Mouse (Mus musculus): ENCODE results near the gene Phlpp1. TPM values are rescaled to one million over a fixed set of nuclear protein-coding genes. Genes with fewer than 3 reads are reported as not detected.

The Phlpp1 gene
- polyA plus RNA-seq, 1 experiment from 2014 or later, result 7.7 TPM

GRCm38 (mm10) chr1:106359474-106359873 lies 187.9 kb downstream of the Phlpp1 start:
- Histone ChIP-seq H3K27me3 (replicated peaks; ENCODE audit: control insufficient read depth, insufficient read depth, low read length) (no peaks in the 10 kb centered on the region), H3K27ac (ENCODE audit: low read length) (no peak overlapping the region), H3K4me1 (replicated peaks; ENCODE audit: control insufficient read depth, insufficient read depth, low read length) (0 out of 2 replicates have a peak, but pooled peaks cover 2% of the 10 kb centered on the region), H3K9me3 (ENCODE audit: control insufficient read depth, low read length) (no peaks in the 10 kb centered on the region), H3K4me2 (ENCODE audit: low read length) (no peak overlapping the region), H3K4me3 (replicated peaks; ENCODE audit: low read length) (no peak overlapping the region), H3K36me3 (ENCODE audit: control insufficient read depth, insufficient read depth) (no peaks in the 10 kb centered on the region; the same call in none of the 2 replicates), H3K9ac (replicated peaks; ENCODE audit: low read depth, low read length) (no peak overlapping the region)
- ATAC-seq, result no peak

DNA sequence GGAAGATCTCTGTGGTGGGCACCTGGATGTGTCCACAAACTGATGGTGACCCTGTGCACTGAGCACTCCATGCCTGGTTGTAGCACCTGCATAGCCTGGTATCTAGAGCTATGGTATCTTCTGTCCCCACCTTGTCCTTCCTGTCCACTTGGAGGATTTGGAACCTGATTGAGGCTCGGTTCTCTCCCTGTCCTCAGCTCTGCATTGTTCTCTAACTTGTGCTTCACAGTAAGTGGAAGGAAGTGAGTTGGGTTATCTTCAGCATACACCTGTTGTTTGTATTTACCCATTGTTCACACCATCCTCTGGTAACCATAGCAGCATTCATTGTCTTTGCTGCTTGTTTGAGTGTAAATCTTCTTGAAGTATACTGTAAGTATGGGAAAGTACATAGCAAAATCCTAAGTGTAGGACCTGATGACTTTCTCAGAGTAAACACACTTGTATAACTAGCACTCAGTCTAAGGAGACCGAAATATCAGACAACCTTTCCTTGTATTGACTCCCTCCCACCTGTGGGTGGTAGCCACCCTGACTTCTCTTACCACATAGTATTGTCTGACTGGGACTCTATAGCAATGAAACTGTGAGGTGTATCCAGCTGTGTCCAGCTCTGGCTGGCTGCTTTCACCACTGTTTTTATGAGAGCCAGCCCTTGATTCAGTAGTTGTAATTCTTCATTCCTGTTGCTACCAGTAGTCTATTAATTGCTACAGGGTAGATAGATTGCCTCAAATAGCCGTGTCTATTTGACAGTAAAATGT lies 191.5 kb downstream of the Phlpp1 start:
- ATAC-seq, result no peak
- 95% methylated on average over 3 of the region's 3 CpGs for WGBS

DNA sequence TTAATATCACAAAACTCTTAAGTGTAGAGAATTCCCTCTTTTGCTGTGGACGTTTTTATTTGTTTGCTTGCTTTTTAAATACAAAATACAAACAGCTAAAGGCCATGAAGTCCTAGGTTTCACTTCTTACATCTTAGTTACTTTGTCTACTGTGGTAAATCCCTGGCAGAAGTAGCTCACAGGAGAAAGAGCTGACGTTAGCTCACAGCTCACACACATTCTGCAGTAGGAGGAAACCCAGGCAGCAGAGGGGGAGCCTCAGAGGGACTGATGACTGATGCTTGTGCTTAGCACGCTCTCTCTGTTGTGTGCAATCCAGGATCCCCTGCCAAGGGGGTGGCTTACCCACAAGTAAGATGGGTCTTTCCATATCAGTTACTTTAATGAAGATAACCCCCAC lies 197.8 kb downstream of the Phlpp1 start:
- 79% methylated on average over 3 of the region's 3 CpGs for WGBS
- no peaks in the 10 kb centered on the region for H3K4me1 ChIP-seq (replicated peaks; ENCODE audit: control insufficient read depth, insufficient read depth, low read length)
- no peaks in the 10 kb centered on the region for H3K27me3 ChIP-seq (replicated peaks; ENCODE audit: control insufficient read depth, insufficient read depth, low read length)
- H3K4me3 ChIP-seq (replicated peaks; ENCODE audit: low read length), result no peak overlapping the region
- H3K27ac ChIP-seq (ENCODE audit: low read length), result no peak overlapping the region
- peaks cover 8% of the 10 kb centered on the region for H3K36me3 ChIP-seq (ENCODE audit: control insufficient read depth, insufficient read depth)
- H3K9ac ChIP-seq (replicated peaks; ENCODE audit: low read depth, low read length), result no peak overlapping the region
- ATAC-seq, result no peak
- no peak overlapping the region for H3K4me2 ChIP-seq (ENCODE audit: low read length)
- H3K9me3 ChIP-seq (ENCODE audit: control insufficient read depth, low read length), result no peaks in the 10 kb centered on the region

More for the DNA sequence above, 191.5 kb downstream of the Phlpp1 start:
- Histone ChIP-seq H3K9me3 (ENCODE audit: control insufficient read depth, low read length) (no peaks in the 10 kb centered on the region), H3K27me3 (replicated peaks; ENCODE audit: control insufficient read depth, insufficient read depth, low read length) (no peaks in the 10 kb centered on the region), H3K9ac (replicated peaks; ENCODE audit: low read depth, low read length) (no peak overlapping the region), H3K27ac (ENCODE audit: low read length) (no peak overlapping the region), H3K4me1 (replicated peaks; ENCODE audit: control insufficient read depth, insufficient read depth, low read length) (0 out of 2 replicates have a peak, but pooled peaks cover 2% of the 10 kb centered on the region), H3K36me3 (ENCODE audit: control insufficient read depth, insufficient read depth) (no peaks in the 10 kb centered on the region; the same call in none of the 2 replicates), H3K4me2 (ENCODE audit: low read length) (no peak overlapping the region), H3K4me3 (replicated peaks; ENCODE audit: low read length) (no peak overlapping the region)

DNA sequence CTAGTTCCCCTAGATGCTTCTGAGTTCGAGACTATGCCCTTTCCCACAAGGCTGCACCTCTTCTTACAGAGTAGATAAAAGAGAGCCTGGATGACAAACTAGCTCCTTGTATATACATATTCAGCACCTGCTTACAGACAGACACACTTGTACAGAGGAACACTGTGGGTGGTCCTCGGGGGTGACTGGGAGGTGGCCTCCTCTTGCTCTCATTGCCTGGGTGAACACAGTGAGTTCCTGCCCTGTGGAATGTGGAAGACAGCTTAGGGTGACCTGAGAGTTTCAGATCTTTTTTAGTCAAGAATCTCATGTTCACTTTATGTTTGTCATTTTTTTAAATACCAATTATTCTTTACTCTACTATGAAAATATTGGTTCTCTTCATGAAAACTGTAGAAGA lies 200.9 kb downstream of the Phlpp1 start:
- H3K9ac ChIP-seq (replicated peaks; ENCODE audit: low read depth, low read length), result no peak overlapping the region
- H3K9me3 ChIP-seq (ENCODE audit: control insufficient read depth, low read length), result no peaks in the 10 kb centered on the region
- 85% methylated on average over 2 of the region's 2 CpGs for WGBS
- H3K4me3 ChIP-seq (replicated peaks; ENCODE audit: low read length), result no peak overlapping the region
- no peak overlapping the region for H3K27ac ChIP-seq (ENCODE audit: low read length)
- H3K36me3 ChIP-seq (ENCODE audit: control insufficient read depth, insufficient read depth), result peaks cover 10% of the 10 kb centered on the region
- no peaks in the 10 kb centered on the region for H3K27me3 ChIP-seq (replicated peaks; ENCODE audit: control insufficient read depth, insufficient read depth, low read length)
- no peak for ATAC-seq
- H3K4me2 ChIP-seq (ENCODE audit: low read length), result no peak overlapping the region
- no peaks in the 10 kb centered on the region for H3K4me1 ChIP-seq (replicated peaks; ENCODE audit: control insufficient read depth, insufficient read depth, low read length)

GRCm38 (mm10) chr1:106373656-106374055 lies 202.1 kb downstream of the Phlpp1 start:
- Histone ChIP-seq H3K36me3 (ENCODE audit: control insufficient read depth, insufficient read depth) (peaks cover 10% of the 10 kb centered on the region), H3K9ac (replicated peaks; ENCODE audit: low read depth, low read length) (no peak overlapping the region), H3K4me2 (ENCODE audit: low read length) (no peak overlapping the region), H3K4me1 (replicated peaks; ENCODE audit: control insufficient read depth, insufficient read depth, low read length) (no peaks in the 10 kb centered on the region), H3K9me3 (ENCODE audit: control insufficient read depth, low read length) (no peaks in the 10 kb centered on the region), H3K27ac (ENCODE audit: low read length) (no peak overlapping the region), H3K4me3 (replicated peaks; ENCODE audit: low read length) (no peak overlapping the region), H3K27me3 (replicated peaks; ENCODE audit: control insufficient read depth, insufficient read depth, low read length) (no peaks in the 10 kb centered on the region)
- no peak for ATAC-seq
- 94% methylated on average over 1 of the region's 1 CpGs for WGBS

DNA sequence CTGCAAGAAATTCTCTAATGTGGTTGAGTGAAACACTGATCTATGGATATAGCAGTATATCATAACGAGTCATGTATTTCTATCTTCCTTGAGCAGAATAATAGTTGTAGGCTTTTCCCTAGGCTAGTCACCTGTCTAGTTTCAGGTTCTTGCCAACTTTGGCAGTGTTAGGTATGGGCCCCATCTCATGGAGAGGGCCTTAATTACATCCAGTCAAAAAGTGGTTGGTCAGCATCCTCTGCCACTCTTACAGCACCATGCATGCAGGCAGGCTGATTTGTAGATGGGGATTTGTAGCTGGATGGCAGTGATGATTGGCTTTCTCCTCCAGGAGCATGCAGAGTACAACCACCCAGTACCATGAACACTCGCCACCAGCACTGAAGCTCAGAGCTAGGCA lies 202.7 kb downstream of the Phlpp1 start:
- Histone ChIP-seq H3K4me1 (replicated peaks; ENCODE audit: control insufficient read depth, insufficient read depth, low read length) (no peaks in the 10 kb centered on the region), H3K36me3 (ENCODE audit: control insufficient read depth, insufficient read depth) (peaks cover 6% of the 10 kb centered on the region; the same call in 1 of the 2 replicates), H3K9me3 (ENCODE audit: control insufficient read depth, low read length) (no peaks in the 10 kb centered on the region), H3K4me3 (replicated peaks; ENCODE audit: low read length) (no peak overlapping the region), H3K4me2 (ENCODE audit: low read length) (no peak overlapping the region), H3K9ac (replicated peaks; ENCODE audit: low read depth, low read length) (no peak overlapping the region), H3K27me3 (replicated peaks; ENCODE audit: control insufficient read depth, insufficient read depth, low read length) (no peaks in the 10 kb centered on the region), H3K27ac (ENCODE audit: low read length) (no peak overlapping the region)
- 100% methylated on average over 2 of the region's 2 CpGs for WGBS
- ATAC-seq, result no peak

GRCm38 (mm10) chr1:106374971-106375370 lies 203.4 kb downstream of the Phlpp1 start:
- Histone ChIP-seq H3K4me1 (replicated peaks; ENCODE audit: control insufficient read depth, insufficient read depth, low read length) (peaks cover under 1% of the 10 kb centered on the region), H3K36me3 (ENCODE audit: control insufficient read depth, insufficient read depth) (peaks cover 3% of the 10 kb centered on the region; the same call in 1 of the 2 replicates), H3K27ac (ENCODE audit: low read length) (no peak overlapping the region), H3K9ac (replicated peaks; ENCODE audit: low read depth, low read length) (no peak overlapping the region), H3K4me2 (ENCODE audit: low read length) (no peak overlapping the region), H3K9me3 (ENCODE audit: control insufficient read depth, low read length) (no peaks in the 10 kb centered on the region), H3K4me3 (replicated peaks; ENCODE audit: low read length) (no peak overlapping the region), H3K27me3 (replicated peaks; ENCODE audit: control insufficient read depth, insufficient read depth, low read length) (no peaks in the 10 kb centered on the region)
- ATAC-seq, result no peak
- WGBS, result 88% methylated on average over 4 of the region's 4 CpGs

- H3K27ac ChIP-seq (ENCODE audit: low read length), result no peak overlapping the region
- no peaks in the 10 kb centered on the region for H3K9me3 ChIP-seq (ENCODE audit: control insufficient read depth, low read length)
- no peak overlapping the region for H3K4me3 ChIP-seq (replicated peaks; ENCODE audit: low read length)
- H3K36me3 ChIP-seq (ENCODE audit: control insufficient read depth, insufficient read depth), result peaks cover 2% of the 10 kb centered on the region; the same call in 1 of the 2 replicates
- H3K27me3 ChIP-seq (replicated peaks; ENCODE audit: control insufficient read depth, insufficient read depth, low read length), result no peaks in the 10 kb centered on the region
- H3K4me1 ChIP-seq (replicated peaks; ENCODE audit: control insufficient read depth, insufficient read depth, low read length), result peaks cover 8% of the 10 kb centered on the region
- no peak for ATAC-seq
- H3K4me2 ChIP-seq (ENCODE audit: low read length), result no peak overlapping the region
- no peak overlapping the region for H3K9ac ChIP-seq (replicated peaks; ENCODE audit: low read depth, low read length)
- WGBS, result 89% methylated on average over 3 of the region's 3 CpGs
These were observed 204.5 kb downstream of the Phlpp1 start for GRCm38 (mm10) chr1:106376003-106376402.

GRCm38 (mm10) chr1:106380465-106380864 lies 208.9 kb downstream of the Phlpp1 start:
- Histone ChIP-seq H3K36me3 (ENCODE audit: control insufficient read depth, insufficient read depth) (peaks cover 2% of the 10 kb centered on the region; the same call in 1 of the 2 replicates), H3K27ac (ENCODE audit: low read length) (no peak overlapping the region), H3K4me3 (replicated peaks; ENCODE audit: low read length) (no peak overlapping the region), H3K27me3 (replicated peaks; ENCODE audit: control insufficient read depth, insufficient read depth, low read length) (no peaks in the 10 kb centered on the region), H3K9ac (replicated peaks; ENCODE audit: low read depth, low read length) (no peak overlapping the region), H3K4me2 (ENCODE audit: low read length) (no peak overlapping the region), H3K4me1 (replicated peaks; ENCODE audit: control insufficient read depth, insufficient read depth, low read length) (peaks cover 8% of the 10 kb centered on the region), H3K9me3 (ENCODE audit: control insufficient read depth, low read length) (no peaks in the 10 kb centered on the region)
- WGBS, result 6% methylated on average over 1 of the region's 1 CpGs
- ATAC-seq, result peak; percentile 64

Measured in forebrain, embryonic 16.5 days (tissue).